Mouse (Mus musculus) testis, postnatal 10 days (tissue): ENCODE measurements at regions not wholly inside any gene's neighbourhood (a gene's known extent, or its start where the extent isn't known, plus 50 kb on each side); places are given as distances from the start of the nearest gene placed in this dataset.
"Not testable (repeated sequence)": the region's sequence is repeated elsewhere in the genome, so short reads cannot be mapped to it uniquely, and the experiment has no call there.

Experiments
- DNase-seq: peaks from one replicate; pipeline ENCODE4 v3.0.0; 2021; ENCODE audit warnings: low spot score

DNA sequence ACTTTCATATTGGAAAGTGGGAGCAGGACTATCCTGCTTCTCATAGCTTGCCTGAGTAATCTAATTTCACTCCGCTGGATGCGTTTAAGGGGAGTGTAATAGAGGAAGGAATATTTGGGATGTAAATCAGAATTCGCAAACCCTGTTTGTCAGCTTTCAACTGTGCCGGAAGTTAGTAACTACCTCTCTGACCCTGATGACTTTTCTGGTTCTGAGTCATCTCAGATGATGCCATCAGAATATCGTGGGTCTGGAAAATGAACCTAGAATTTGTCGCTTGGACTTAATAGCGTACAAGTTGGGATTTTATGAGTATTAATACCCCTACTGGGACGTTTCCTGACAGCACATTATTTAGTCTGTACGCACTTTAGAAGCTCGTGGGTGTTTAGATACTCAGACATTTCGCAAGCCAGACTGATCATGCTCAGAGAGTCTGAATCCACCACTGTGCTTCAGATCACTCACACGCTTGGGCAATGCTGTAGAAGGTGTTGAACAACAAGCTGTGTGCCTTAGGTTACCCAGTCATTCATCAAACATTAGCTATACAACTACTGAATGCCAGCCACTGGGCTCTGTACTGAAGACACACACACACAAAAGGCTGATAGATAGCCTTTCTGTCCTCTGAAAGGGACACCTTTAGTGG, 131.1 kb downstream of the Phlda1 start:
- no peak for DNase-seq

DNA sequence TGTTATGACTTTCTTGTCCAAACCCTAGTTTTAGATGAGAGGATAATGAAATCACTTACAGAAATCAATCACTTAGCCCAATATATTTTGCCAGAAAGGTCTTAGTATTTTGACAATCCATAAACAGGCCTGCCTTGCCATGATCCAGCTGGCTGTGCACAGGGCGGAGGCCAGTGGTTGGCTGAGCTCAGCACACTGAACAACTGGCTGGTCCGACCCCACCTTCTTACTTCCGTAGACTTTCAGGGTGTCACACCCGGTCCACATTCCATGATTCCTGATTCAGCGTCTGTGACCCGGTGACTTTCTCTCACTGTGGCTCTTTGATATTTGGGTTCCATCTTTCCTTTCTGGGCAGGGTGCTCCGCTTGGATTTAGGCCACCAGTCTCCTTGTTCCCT, 133.8 kb downstream of the Phlda1 start:
- no peak for DNase-seq

DNA sequence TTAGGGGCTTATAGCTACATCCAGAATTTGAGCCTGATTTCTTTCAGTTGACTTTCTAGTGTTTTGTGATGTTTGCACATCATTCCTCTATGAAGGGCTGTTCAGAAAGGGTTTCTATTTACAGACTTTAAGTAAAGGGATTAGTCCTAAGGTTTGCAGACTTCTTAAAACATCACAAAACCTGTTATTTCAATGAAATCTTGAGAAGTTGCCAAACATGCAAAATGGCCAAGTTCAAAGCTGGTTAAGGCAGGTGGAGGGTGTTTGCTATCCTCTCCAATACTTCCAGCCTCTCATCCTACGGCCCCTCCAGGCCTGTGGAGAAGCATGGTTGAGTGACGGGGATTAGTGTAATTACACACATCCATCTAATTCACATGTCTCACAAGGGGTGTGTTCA, 136.6 kb downstream of the Phlda1 start:
- no peak for DNase-seq

DNA sequence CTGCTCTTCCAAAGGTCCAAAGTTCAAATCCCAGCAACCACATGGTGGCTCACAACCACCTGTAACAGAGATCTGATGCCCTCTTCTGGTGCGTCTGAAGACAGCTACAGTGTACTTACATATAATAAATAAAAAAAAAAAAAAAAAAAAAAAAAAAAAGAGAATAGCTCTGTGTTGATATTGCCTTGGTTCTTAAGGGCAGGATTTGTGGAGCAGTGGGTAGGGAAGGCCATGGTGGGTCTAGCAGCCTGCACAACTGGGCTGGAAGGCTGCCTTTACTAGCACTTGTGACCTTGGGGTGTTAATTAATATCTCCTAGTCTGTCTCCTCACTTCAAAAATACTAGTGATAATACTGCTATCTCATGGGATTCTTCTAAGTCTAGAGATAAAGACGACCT, 147.7 kb downstream of the Phlda1 start:
- not testable (repeated sequence) for DNase-seq

DNA sequence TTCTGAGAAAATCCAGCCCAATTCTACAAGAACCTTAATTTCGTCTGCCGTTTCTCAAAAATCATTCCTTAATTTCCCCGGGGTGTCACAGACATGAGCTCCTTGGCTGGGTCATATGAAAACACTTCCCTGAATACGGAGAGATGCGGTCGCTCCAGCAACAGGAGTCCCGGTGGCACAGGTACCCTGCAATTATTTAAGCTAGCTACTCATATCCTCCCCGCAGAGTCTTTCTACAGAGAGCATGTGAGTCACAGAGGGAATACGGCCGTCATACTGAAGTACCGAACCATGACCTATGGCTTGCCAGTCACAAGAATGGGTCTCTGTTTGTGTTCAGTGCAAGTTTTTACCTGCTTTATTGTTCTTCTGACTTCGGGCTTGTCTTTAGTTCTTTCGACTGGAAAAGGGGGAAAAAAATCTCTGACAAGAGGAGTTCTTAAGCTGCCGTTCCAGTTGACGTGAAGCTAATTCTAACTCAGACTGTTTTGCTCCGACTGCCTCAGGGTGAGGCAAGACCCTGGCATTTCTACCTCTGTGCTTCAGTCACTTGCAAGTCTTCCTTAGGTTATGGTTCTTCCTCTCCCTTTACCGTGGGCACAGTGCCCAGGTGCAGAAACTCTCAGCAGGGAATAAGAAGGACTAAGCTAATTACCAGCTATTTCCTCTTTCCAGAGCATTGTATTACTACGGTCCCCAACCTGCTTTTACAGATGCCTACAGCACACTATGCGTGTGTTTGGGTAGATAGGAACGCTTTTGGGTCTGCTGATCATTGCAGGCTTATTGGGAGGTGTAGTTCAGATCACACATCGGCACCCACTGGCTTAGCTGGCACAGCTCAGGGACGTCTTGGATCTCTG, 148.5 kb downstream of the Phlda1 start:
- no peak for DNase-seq

DNA sequence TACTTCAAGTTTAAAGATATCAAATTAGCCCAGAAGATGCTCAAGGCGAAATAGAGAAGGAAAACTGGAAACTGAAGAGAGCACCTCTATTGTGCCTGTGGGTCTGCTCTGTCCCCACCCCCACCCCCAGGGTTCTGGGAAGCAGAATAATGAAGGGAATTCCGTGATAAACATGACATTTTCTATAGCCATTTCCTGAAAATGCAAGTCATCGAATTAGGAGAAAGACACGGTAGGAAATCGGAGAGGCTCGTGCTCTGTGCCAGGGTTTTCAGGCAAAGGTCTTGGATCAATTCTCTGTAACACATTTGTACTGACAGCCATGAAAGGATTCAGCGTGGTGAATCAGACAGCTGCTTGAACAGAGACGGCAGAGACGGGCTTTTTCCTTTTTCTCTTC, 152.7 kb downstream of the Phlda1 start:
- no peak for DNase-seq

DNA sequence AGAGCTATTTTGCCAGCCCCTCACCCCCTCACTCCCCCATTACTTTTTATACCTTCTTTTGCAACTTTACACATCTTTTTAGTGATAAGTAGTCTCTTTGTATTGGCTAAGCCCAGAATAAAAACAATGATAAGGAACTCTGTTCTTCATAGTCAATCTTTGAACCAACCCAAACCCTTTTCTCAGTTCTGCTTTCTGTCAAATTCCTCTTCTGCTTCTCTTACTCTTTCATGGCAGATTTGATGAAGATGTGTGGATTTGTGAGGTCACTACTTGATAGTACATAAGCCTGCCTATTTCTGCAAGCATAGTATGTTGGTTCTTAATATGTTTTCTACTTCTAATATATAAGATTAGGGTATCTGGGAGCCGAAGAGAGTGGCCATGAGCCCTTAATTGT, 156.6 kb downstream of the Phlda1 start:
- DNase-seq: no peak

DNA sequence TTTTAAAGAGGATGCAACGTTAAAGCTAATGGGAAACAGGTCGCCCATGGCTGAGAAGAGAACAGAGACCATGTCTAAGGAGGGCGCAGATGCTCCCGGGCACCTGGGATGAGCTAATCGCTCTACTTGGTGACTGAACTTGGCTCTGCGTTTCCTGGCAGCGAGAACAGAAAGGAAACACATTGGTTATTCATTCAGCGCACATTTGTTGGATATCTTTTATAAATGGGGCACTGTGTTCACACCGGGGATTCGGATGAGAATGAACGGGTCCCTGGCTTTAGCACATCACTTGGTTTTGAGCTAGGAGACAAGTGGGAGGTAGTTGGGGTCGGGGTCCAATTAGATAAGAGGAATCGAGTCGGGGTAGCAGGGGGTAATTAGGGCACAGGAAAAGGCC, 159.7 kb downstream of the Phlda1 start:
- no peak for DNase-seq

DNA sequence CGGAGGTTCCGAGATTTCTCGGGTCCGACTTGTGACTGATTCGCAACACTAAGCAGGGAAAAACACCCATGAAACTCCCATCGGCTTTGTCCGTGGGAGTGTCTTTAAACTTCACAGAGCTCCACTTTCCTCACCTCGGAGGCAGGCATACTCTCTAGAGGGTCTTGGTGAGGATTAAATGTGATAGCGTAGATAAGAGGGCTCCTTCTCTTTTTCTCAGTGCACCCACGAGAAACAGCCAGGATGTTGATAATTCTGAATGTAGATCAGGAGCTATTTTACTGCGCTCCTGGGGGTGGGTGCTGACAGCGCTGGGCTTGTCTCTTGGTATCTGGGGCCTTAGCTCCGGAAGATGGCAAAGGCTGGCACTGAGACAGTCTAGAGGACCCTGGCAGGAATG, 160.9 kb downstream of the Phlda1 start:
- DNase-seq: no peak

DNA sequence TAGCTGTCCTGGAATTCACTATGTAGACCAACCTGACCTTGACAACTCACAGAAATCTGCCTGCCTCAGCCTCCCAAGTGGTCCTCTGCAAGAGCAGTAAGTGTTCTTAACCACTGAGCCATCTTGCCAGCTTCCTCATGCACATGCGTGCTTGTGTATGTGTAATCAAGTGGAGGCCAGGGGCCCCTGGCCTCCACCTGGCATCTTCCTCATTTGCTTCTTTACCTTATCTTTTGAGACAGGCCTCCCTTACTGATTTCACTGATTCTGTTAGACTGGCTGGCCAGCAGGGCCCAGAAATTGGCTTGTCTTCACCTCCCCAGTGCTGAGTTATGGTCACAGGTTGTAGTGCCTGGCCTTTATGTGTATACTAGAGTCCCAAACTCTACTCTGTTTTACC, 162.6 kb downstream of the Phlda1 start:
- no peak for DNase-seq

DNA sequence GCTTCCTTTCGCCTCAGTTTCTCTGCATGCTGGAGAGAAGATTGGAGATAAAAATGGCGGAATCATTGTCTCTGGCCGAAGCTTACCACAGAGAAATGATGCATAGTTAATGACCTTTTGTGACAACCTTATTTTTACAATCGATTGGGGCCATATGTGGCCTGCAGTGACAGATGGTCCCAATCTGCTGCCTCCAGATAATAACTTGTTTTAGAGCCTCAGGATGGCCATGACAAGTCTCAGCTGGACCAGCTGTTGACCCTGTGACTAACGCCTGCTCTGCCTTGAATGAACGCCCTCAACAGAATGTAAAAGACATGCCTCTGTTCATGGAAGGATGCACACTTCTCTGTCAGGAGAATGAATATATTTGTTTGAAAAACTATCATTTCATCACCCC, 163.6 kb downstream of the Phlda1 start:
- DNase-seq: no peak

DNA sequence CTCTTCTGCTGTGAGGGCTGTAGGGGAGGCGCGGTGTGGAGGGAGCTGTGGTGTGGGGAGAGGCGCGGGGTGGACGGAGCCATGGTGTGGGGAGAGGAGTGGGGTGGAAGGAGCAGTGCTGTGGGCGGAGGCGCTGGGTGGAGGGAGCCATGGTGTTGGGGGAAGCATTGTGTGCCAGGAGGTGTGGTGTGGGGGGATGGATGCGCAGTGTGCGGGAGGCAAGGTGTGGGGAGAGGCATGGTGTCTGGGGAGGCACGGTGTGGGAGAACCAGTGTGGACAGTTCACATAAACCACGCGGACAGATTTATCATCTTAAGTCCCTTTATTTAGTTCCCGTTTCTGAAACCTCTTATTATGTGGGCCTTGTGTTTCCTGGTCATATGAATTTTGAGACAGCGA, 164.6 kb downstream of the Phlda1 start:
- peak; percentile 44 for DNase-seq

DNA sequence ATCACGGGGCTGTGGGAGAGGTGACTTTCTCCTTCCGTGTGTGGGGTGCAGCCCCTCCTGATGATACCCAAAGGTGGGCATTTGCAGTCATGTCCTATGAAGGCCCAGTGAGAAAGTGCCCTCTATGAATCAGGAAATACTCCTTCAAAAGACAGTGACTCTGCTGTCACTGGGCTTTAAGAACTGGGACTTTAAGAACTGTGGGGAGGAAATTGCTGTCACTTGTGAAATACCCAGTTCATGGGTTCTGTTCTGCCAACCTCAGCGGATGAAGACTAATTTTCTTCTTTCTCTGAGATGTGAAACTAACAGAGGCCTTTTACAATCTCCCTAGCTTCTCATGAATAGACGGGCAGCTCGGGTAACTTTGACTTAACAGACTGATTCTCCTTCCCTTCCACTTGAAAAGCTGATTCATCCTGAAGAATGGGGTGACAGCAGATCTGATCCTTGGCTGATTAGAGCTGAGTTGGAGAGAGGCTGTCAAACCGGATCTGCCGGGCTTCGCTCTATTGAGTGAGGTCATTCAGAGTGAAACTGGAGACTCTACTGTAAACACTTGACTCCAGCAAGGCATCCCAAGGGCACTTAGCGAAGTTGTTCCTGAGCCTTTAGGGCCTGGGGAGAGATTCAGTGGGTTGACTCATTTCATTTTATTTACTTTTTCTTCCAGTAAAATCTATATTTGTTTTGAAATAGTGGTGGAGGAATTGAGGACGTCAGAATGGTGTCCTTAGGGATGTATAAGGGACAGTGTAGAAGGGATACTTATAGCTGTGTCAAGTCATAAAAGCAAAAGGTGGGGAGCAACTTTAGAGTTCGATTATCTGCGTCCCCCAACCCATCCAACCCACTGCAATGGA, 166.6 kb downstream of the Phlda1 start:
- DNase-seq: no peak

DNA sequence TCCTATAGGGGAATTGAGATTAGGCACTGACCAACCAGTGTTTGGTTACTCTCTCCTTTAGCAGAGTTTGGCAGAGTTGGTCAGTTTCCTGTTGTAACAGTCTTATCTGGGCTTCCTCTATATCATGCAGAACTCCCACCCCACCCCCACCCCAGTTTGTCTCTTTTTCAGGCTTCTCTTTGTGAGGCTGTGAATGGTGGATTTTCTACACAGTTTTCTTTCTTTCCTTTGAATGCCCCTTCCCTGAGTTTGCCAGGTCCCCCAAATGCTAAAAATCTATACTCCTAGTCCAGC, 167.2 kb downstream of the Phlda1 start:
- DNase-seq: no peak

DNA sequence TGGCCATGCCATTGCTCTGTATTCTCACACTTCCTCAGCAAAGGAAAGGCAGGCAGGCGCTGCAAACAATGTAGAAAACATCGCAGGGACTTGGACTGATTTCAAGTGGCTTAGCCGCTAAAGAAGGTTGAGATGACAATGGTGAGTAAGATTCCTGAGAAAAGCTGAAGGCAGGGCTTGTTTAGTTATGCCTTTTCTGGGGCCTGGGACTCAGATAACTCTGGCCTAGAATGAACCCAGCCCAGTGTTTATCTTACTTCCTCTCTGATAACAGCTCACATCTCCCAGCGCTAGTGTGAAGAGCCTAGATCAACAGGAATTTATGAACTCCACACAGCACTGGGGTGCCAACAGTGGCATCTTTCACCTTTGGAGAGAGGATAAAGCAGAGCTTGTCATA, 170.2 kb downstream of the Phlda1 start:
- no peak for DNase-seq

DNA sequence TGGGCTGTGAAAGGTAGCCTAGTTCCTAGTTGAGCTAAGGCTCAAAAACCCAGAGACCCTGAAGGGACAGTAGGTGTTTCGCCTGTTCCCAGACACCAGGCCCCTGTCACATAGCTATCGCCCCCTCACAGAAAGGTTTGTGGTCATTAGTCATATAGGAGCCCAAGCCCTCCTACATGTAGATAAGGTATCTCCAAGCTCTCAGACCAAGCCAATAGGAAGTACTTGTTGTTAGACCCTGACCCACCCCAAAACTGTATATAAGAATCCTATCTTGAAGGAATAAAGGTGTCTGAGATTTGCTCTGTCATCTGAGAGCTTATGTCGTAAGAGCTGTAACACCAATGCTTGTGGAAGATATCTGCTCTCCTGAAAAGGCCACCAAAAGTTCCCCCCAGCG, 174.8 kb downstream of the Phlda1 start:
- DNase-seq: no peak

DNA sequence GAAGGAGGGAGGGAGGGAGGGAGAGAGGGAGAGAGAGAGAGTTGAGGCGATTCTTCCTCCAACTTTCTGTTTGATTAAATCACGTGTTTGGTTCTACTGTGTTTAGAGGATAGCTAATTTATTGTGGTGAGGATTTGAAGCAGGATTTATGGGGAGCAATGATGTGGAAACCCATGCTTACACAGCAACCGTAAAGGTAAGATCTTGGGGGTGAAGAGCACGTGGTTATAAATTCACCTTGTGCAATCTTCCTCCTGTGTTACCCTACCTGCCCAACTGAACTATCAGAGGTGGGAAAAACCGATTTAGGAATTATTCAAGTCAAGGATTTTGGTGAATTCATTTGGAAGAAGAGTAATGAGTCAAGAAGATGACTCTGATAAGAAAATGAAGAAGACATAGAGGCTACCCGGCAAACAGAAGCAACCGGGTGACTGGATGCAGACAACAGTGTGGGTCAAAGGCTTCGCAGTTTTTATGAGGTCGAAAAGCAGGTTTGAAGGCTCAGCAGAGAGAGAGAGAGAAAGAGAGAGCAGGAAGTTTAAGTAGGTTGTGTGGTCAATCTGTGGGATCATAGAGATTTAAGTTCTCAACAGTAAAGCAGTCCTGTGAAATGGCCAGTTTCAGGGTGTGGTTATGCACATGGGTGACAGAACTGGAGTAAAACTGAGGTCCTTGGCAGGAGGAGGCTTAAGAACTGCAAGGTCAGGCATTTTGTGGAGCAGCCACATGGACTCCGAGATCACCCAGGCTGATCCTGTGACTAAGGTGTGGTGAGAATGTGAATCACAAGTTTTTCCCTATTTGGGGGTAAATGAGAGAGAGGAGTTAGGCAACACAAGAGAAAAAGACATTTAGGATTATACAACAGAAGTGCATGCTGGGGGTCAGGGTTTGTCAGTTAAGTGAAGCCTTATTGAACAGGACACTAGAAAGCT, 178.6 kb downstream of the Phlda1 start:
- DNase-seq: no peak

DNA sequence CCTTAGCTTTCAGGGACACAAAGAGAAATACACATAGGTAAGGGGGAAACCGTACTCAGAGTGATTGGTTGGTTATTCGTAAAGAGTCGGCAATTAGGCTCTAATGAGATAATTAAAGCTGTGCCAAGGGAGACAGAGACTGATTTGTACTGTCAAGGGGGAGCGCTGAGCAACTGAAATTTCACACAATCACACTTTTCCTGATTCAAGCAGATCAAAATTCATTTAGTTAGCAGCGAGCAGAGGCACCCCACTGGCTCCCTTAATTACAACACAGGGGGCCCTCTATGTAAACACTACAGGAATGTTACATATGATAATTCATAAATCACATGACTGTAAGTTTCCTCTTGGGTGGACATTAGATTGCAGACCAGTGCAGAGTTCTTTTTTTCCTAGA, 180.5 kb downstream of the Phlda1 start:
- no peak for DNase-seq

DNA sequence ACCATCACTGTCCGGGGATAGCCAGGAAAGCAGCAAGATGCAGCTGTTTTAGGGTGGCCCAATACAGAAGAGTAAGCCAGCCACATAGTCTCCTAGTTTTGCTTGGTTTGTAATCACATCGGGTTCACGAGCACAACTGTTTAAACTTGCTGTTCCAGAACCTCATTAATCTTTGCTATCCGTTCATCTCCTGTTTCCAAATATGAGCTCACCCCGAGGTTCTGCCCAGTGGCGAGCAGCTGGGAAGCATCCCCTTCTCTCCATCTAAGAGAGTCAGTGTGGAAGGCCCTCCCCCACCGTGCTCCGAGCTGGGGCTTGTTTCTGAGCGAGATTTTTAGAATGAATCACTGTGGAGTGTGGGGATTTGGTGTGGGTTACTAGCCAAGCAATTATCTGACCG, 183.5 kb downstream of the Phlda1 start:
- peak; percentile 54 for DNase-seq

DNA sequence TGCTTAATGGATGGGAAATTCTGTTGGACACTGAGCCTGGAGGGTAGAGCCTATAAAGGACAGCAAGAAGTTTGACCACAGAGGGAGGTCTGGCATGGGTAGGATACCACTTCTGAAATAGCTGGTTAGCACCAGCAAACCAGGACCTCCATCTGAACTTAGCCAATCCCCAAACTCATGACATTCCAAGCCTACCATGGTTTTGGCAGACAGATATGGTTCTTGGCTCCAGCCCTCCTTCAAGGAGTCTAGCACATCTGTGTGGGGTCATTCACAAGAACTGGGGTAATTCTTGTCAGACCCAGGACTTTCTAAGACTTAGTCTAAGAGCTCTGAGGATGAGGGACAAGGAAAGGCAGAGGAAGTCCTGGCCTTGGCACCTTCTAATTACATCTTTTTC, 187.7 kb downstream of the Phlda1 start:
- DNase-seq: no peak

DNA sequence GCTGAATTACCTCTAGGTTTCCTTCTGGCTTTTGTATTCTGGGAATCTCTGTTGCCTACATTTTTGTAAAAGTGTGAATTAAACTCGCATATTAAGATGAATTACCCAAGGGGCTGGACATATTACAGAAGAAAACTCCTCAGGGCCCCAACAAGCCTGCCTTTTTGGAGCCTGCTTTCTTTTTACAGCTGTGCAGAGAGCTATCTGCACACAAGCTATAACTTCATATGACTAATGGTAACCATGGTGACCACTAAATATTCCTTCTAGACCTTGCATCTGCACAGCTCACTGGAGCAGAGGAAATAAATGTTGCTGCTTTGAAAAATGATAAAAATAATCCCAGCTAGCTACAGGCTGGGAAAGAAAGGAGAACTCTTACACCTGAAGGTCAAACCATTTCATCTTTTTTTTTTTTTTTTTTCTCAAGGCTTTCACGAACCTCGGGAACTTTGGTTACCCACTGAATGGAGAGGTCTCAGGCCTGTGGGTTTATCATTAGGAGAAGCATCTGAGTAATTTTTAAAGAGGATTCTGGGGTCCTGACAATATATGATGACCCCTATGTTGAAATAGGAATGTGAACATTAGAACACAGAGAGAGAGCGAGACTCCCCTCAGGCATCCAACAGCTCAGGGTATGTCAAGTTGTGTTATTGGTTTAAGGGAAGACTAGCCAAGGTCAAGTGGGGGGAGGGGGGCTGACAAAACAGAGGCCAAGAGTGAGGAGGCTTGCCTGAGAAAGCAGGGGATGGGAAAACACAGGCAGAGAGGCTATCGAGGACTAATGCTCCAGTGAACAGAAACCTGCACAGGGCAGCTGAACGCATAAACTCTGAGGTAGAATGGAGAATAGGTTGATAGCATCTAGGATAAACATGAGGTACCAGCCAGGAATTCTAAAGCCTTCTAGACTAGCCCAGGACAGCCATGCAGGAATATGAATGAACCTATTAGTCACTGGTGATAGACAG, 188.4 kb downstream of the Phlda1 start:
- peak; percentile 47 for DNase-seq
